Mouse (Mus musculus): ENCODE results near the gene Ldlrad2. TPM values are rescaled to one million over a fixed set of nuclear protein-coding genes. Genes with fewer than 3 reads are reported as not detected.

The Ldlrad2 gene
- total RNA-seq, 1 experiment from 2014 or later = not detected

DNA sequence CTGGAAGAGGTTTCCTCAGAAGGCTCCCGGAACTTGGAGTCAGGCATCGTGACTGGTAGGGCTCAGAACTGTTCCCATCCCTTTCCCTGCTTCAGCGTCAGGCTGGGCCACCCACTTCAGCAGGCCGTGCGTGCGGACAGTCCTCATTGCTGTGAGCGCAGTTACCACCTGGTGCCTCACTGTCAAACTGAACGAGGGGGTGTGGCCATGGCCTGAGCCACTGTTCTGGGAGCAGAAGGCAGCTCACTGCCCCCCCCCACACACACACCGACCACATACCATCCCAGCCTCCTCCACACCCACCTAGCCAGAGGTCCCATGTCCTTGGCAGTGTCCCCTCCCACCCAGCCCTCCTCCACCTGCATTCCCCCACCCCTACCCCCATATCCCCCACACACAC, 4.5 kb downstream of the Ldlrad2 start:
- no peak for ATAC-seq (ENCODE audit: extremely low read depth, insufficient number of reproducible peaks, low FRiP score, poor library complexity, severe bottlenecking)

DNA sequence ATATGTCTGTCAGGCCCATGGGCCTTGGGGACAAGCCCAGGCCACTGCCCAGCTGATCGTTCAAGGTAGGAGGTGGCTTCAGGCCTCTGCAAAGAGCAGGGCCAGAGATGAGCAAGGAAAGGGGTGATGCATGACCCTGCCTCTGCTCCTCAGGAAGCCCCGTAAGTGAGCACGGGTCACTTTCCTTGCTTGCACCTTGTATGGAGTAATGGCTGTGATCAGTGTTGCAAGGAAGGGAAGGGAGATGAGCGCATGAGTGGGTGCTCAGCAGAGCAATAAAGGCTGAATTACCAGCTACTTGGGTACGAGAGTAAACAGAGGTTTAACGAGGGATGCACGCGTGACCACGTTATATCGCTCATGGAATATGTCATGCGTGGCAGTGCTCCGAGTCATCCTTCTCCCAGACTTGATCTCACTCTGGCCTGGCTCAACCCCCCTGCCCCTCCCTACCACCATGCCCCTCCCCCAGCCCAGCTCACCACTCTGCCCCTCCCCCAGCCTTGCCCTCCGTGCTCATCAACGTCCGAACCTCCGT, 17.6 kb downstream of the Ldlrad2 start:
- no peak for ATAC-seq (ENCODE audit: extremely low read depth, insufficient number of reproducible peaks, low FRiP score, poor library complexity, severe bottlenecking)

DNA sequence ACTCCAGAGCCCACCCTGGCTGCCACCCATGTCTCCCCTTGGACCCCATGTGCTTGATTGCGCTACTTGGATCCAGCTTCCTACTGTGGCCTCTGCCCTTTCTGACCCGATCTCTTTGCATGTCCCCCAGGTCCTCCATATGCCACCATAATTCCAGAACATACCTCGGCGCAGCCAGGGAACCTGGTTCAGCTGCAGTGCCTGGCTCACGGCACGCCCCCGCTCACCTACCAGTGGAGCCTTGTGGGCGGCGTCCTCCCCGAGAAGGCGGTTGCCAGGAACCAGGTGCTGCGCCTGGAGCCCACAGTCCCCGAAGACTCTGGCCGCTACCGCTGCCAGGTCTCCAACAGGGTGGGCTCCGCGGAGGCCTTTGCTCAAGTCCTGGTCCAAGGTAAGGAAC, 20.9 kb downstream of the Ldlrad2 start:
- ATAC-seq (ENCODE audit: extremely low read depth, insufficient number of reproducible peaks, low FRiP score, poor library complexity, severe bottlenecking) = no peak

DNA sequence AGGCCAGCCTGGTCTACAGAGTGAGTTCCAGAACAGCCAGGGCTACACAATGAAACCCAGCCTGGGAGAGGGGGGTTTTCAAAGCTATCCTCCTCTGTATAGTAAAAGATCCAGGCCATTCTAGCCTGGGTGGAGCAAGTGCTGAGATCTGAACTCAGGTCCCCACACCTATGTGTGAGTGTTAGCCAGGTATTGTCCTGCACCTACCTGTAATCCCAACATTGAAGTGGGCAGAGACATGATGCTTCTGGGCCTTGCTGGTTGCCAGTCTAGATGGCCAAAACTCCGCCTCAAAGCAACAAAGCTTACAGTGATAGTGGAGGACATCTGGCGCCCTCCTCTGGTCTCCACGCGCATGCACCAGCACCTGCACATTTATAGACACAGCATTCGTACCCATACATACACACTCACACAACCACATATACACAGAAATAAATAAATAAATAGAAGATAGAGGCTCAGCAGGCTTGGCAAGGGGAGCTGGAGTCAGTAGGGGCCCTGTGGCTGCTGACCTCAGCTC, 28.3 kb downstream of the Ldlrad2 start:
- no peak for ATAC-seq (ENCODE audit: extremely low read depth, insufficient number of reproducible peaks, low FRiP score, poor library complexity, severe bottlenecking)

DNA sequence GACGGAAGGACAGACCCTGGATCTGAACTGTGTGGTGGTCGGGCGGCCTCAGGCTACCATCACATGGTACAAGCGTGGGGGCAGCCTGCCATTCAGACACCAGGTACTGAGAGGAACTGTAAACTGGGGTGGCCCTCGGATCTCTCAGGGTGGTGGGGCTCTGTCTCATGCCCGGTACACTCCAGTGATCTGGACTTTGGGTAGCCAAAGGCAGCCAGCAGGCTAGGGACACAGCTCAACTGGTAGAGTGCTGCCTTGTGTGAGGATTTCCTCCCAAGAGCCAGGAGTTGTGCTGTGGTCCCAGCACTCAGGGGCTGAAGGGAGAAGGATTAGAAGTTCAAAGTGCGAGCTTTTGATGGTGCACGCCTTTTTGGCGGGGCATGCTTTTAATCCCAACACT, 28.8 kb downstream of the Ldlrad2 start:
- ATAC-seq (ENCODE audit: extremely low read depth, insufficient number of reproducible peaks, low FRiP score, poor library complexity, severe bottlenecking) = no peak

DNA sequence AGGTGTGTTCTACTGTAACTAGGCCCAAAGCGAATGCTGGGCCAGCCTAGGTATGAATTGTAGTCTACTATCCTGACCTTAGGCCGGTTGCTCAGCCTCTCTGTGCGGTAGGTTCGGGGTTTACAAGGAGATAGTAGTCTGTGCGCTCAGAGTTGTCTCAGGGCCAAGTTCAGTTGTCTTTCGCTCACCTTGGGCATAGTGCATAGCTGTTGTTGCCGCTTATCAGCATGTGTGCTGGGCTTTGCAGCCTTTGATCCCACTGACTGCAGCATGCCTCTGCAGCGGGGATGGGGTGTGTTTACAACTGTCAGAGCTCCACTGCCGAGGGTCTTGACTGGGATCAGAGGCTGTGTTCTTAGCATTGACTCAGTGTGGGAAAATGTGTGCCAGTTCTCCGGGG, 31.4 kb downstream of the Ldlrad2 start:
- ATAC-seq (ENCODE audit: extremely low read depth, insufficient number of reproducible peaks, low FRiP score, poor library complexity, severe bottlenecking) = no peak

DNA sequence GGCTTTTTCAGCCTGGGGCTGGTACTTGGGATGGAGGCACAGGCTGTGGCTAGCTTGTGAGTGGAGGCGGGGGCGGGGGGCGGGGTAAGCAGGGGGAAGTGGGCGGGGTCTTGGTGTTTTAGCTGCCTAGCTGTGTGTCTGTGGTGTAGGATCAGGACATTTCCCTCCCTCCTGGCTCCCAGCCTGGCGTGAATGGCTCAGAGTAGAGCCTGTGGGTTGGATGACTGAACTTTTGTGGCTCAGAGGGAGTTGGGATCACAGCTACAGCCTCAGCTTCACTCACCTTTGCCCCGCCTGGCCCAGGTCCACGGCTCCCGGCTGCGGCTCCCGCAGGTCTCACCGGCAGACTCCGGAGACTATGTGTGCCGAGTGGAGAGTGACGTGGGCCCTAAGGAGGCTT, 34.0 kb downstream of the Ldlrad2 start:
- ATAC-seq (ENCODE audit: extremely low read depth, insufficient number of reproducible peaks, low FRiP score, poor library complexity, severe bottlenecking) = no peak

DNA sequence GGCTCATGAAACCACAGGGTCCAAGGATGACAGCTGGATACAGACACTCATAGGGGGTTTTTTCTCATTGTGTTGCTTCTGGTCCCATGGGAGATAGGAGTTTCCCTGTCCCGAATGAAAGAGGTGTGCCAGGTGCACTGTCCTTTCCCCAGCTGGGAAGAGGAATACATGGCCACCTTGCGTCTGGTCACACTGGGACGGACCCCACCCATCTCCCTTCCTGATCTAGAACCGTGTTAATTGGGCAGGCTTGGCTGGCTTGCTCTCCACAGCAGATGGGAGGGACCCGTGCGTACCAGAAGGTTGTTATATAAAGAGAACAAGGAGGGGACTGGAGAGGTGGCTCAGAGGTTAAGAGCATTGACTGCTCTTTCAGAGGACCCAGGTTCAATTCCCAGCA, 46.5 kb downstream of the Ldlrad2 start:
- ATAC-seq (ENCODE audit: extremely low read depth, insufficient number of reproducible peaks, low FRiP score, poor library complexity, severe bottlenecking) = no peak

DNA sequence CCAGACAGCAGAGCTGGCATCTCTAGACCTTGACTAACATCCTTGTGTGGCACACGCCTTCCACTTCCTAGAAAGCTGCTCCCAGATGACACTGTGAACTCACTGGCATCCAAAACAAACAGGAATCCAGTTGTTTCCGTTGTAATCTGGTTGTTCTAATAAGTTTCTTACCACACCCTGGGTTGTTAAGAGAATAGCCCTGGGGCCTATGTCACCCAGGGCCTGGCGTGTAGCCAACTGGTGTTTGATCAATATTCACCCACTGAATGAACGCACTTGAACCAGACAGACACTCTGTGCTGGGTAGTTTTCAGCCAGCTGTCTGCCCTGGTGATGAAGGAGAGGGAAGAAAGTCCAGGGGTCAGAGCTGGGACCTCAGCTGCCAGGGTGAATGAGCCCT, 47.0 kb downstream of the Ldlrad2 start:
- ATAC-seq (ENCODE audit: extremely low read depth, insufficient number of reproducible peaks, low FRiP score, poor library complexity, severe bottlenecking) = no peak

DNA sequence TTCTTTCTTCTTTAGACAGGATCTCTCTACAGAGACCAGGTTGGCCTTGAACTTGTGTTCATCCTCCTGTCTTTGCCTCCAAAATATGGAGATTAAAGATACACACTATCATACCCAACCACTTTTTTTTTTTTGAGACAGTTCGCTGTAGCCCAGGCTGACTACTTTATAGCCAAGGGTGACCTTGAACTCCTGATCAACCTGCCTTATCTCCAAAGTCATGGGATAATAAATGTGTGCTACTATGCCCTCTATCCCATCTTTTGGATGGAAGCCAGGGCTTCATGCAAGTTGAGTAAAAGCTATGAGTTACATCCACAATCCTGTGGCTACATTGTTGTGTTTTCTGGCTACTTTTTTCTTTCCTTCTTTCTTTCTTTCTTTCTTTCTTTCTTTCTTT, 48.9 kb downstream of the Ldlrad2 start:
- no peak for ATAC-seq (ENCODE audit: extremely low read depth, insufficient number of reproducible peaks, low FRiP score, poor library complexity, severe bottlenecking)

Other genes starting within 250 kb of the Ldlrad2 start
- gene Cdc42, start 216.8 kb downstream of the Ldlrad2 start, total RNA-seq (2017) = 728 and 734 TPM in 2 replicates
- gene Cela3a, start 164.8 kb downstream of the Ldlrad2 start, total RNA-seq (2017) = not detected in 2 replicates
- not detected in 2 replicates for gene Cela3b, start 144.0 kb downstream of the Ldlrad2 start, total RNA-seq (2017)
- gene 1700013G24Rik, start 121.3 kb downstream of the Ldlrad2 start, total RNA-seq (2017) = not detected in 2 replicates
- 0.12 TPM in 2 replicates for gene Hspg2, start 105.8 kb downstream of the Ldlrad2 start, total RNA-seq (2017)
- gene Usp48, start 19.2 kb upstream of the Ldlrad2 start, total RNA-seq (2017) = 185 and 190 TPM in 2 replicates
- gene Rap1gap, start 90.2 kb upstream of the Ldlrad2 start, total RNA-seq (2017) = 0.47 and 3.3 TPM in 2 replicates
- gene Alpl, start 221.8 kb upstream of the Ldlrad2 start, total RNA-seq (2017) = 0.74 and 1.2 TPM in 2 replicates

Measured in neutrophil, adult 5-6 weeks (primary cell).